Mouse (Mus musculus) heart, embryonic 13.5 days (tissue): Measurements from ENCODE around the gene Cxcr2. TPM values are rescaled to one million over a fixed set of nuclear protein-coding genes. Genes with fewer than 3 reads are reported as not detected.
A peak's percentile ranks its signal among the peaks of the same experiment; 100 is the strongest.

Source experiments
- ATAC-seq: fragments of 200-750 bp; cut with Nextera tagmentation; 2 replicates; pipeline ENCODE4 v1.8.0; 2017; ENCODE audit warnings: moderate TSS enrichment; ENCODE audit not compliant: insufficient number of reproducible peaks, low FRiP score, low TSS enrichment; ENCODE audit errors: extremely low read depth
- H3K27ac ChIP-seq: fragments of 300-500 bp; sonication (generic); replicated peaks from 2 replicates; pipeline ENCODE4 v1.5.1; 2015; ENCODE audit warnings: moderate library complexity, mild to moderate bottlenecking, inconsistent platforms
- H3K27me3 ChIP-seq: fragments of 300-500 bp; sonication (generic); replicated peaks from 2 replicates; pipeline ENCODE4 v1.6.1; 2015; ENCODE audit warnings: mild to moderate bottlenecking, inconsistent platforms
- H3K36me3 ChIP-seq: fragments of 300-500 bp; sonication (generic); 2 replicates; pipeline ENCODE4 v1.6.1; 2015; ENCODE audit warnings: mild to moderate bottlenecking, inconsistent platforms
- H3K4me1 ChIP-seq: fragments of 300-500 bp; sonication (generic); 2 replicates; pipeline ENCODE4 v1.6.1; 2015; ENCODE audit warnings: inconsistent platforms
- H3K4me2 ChIP-seq: fragments of 300-500 bp; sonication (generic); 2 replicates; pipeline ENCODE4 v1.6.1; 2015; ENCODE audit warnings: inconsistent platforms, mild to moderate bottlenecking, moderate library complexity
- H3K4me3 ChIP-seq: fragments of 300-500 bp; sonication (generic); 2 replicates; pipeline ENCODE4 v1.5.1; 2015; ENCODE audit warnings: moderate library complexity, mild to moderate bottlenecking, inconsistent platforms
- H3K9ac ChIP-seq: fragments of 300-500 bp; sonication (generic); 2 replicates; pipeline ENCODE4 v1.6.1; 2015; ENCODE audit warnings: inconsistent platforms, mild to moderate bottlenecking, moderate library complexity
- H3K9me3 ChIP-seq: fragments of 300-500 bp; sonication (generic); 2 replicates; pipeline ENCODE4 v1.6.1; 2016; ENCODE audit warnings: inconsistent platforms
- WGBS: fragments of 180-500 bp; shearing (Covaris S2); methylation state at CpG from one replicate; pipeline ENCODE4 v1.1.7; 2015; ENCODE audit warnings: mixed read lengths; 5-methylcytosine and 5-hydroxymethylcytosine counted together
- polyA plus RNA-seq: library from polyadenylated mRNA; unstranded; fragments of >200 nt; fragmentation: Nextera tagmentation; extraction: Ambion mirVana; gene quantifications from 2 replicates; pipeline ENCODE4 v1.2.1, GENCODE M21; 2015

Cxcr2 gene
- polyA plus RNA-seq, 1 experiment from 2014 or later, result not detected

DNA sequence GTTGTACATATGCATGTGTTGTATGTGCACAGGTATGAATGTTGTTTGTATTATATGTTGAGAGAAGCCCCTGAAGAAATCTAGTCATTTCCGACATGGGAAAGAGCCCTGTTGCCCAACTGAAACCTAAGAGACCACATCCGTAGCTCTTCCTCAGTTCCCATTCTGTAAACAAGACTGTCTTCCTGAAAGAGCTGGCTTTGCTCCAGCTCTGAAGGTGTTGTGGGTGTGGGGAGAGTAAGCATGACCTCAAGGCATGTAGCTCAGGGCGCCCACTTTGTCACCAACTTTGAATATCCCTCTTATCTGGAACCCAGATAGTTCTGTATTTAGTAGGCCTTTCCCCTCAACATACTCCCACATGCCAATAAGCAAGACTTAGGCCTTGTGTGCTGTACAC, 24.8 kb downstream of the Cxcr2 start:
- no peak overlapping the region for H3K4me2 ChIP-seq
- no peak for ATAC-seq

GRCm38 (mm10) chr1:74179624-74180408, 26.0 kb downstream of the Cxcr2 start:
- H3K9ac ChIP-seq, result no peak overlapping the region
- no peaks in the 10 kb centered on the region for H3K36me3 ChIP-seq
- no peaks in the 10 kb centered on the region for H3K9me3 ChIP-seq
- peak overlapping the region; percentile 72 for H3K27ac ChIP-seq
- ATAC-seq, result peak; percentile 70; the same call in 1 of the 2 replicates
- WGBS, result 28% methylated on average over 9 of the region's 9 CpGs
- H3K4me1 ChIP-seq, result peaks cover 39% of the 10 kb centered on the region
- H3K27me3 ChIP-seq, result no peaks in the 10 kb centered on the region
- H3K4me3 ChIP-seq, result no peak overlapping the region
- H3K4me2 ChIP-seq, result no peak overlapping the region

More for the DNA sequence above, 24.8 kb downstream of the Cxcr2 start:
- no peak overlapping the region for H3K4me3 ChIP-seq
- peaks cover 39% of the 10 kb centered on the region for H3K4me1 ChIP-seq
- H3K36me3 ChIP-seq, result no peaks in the 10 kb centered on the region
- H3K9ac ChIP-seq, result no peak overlapping the region
- H3K9me3 ChIP-seq, result no peaks in the 10 kb centered on the region
- H3K27ac ChIP-seq, result peak overlapping the region; percentile 39
- no peaks in the 10 kb centered on the region for H3K27me3 ChIP-seq
- 50% methylated on average over 3 of the region's 3 CpGs for WGBS

DNA sequence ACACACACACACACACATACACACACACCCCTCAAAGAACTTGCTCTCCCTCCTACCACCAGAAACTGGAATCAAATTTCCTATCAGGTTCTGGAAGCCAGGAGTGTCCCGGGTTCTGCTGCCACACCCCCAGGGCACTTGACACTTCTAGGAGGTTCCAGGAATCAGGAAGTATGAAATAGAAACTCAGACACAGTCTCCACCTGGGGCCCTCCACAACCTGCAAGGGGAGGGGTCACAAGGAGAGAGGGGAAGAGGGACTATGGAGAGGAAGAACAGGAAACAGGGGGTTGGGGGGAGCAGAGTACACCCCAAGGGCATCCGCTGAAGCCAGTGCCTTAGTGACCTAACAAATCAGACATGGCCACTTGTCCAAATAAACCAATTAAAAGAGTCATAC, 27.7 kb downstream of the Cxcr2 start:
- Histone ChIP-seq H3K9me3 (no peaks in the 10 kb centered on the region), H3K4me1 (peaks cover 35% of the 10 kb centered on the region), H3K27ac (no peak overlapping the region), H3K4me2 (no peak overlapping the region), H3K27me3 (no peaks in the 10 kb centered on the region), H3K4me3 (no peak overlapping the region), H3K9ac (no peak overlapping the region), H3K36me3 (no peaks in the 10 kb centered on the region)
- WGBS, result 46% methylated on average over 2 of the region's 2 CpGs
- no peak for ATAC-seq

DNA sequence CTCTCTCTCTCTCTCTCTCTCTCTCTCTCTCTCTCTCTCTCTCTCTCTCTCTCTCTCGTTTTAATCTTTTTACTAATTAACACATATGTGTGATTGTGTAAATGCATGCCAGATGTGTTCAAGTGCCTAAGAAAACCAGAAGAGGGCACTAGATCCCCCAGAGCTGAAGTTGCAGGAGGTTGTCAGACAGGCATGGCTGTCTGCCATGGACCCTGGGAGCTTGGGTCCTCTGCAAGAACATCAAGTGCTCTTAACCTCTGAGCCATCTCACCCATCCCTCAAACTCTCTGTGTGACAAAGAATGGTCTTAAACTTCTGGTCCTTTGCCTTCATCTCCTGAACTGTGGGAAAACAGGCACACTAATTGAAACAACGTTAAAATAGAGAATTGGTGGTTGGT, 29.2 kb downstream of the Cxcr2 start:
- Histone ChIP-seq H3K4me3 (no peak overlapping the region), H3K4me1 (peaks cover 29% of the 10 kb centered on the region), H3K27ac (no peak overlapping the region), H3K36me3 (no peaks in the 10 kb centered on the region), H3K9ac (no peak overlapping the region), H3K9me3 (no peaks in the 10 kb centered on the region), H3K4me2 (no peak overlapping the region), H3K27me3 (no peaks in the 10 kb centered on the region)
- ATAC-seq, result no peak
- WGBS, result 49% methylated on average over 2 of the region's 2 CpGs

DNA sequence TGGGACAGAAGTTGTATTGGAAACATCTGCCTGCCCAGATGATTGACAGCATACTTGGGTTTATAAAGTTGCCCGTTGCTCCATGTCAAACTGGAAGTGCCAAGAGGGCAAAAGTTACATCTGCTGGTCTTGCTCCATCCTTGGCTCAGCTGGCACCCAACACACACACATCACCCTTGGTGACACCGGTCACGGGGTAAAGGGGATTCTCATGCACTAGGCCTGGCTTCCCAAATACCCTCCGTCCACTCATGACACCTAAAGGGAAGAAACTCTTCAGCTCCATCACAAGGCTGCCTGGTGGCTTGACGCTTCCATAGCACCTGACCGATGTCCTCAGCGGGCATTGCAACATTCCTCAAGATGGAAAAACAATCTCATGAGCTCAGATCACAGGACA, 36.7 kb downstream of the Cxcr2 start:
- no peaks in the 10 kb centered on the region for H3K36me3 ChIP-seq
- H3K9ac ChIP-seq, result no peak overlapping the region
- H3K4me1 ChIP-seq, result no peaks in the 10 kb centered on the region
- H3K4me3 ChIP-seq, result no peak overlapping the region
- no peak overlapping the region for H3K4me2 ChIP-seq
- H3K27me3 ChIP-seq, result no peaks in the 10 kb centered on the region
- H3K9me3 ChIP-seq, result no peaks in the 10 kb centered on the region
- ATAC-seq, result no peak
- no peak overlapping the region for H3K27ac ChIP-seq
- 84% methylated on average over 7 of the region's 7 CpGs for WGBS

- Histone ChIP-seq H3K27me3 (no peaks in the 10 kb centered on the region), H3K36me3 (no peaks in the 10 kb centered on the region), H3K9ac (no peak overlapping the region), H3K4me3 (no peak overlapping the region), H3K4me1 (no peaks in the 10 kb centered on the region), H3K9me3 (no peaks in the 10 kb centered on the region), H3K27ac (no peak overlapping the region), H3K4me2 (no peak overlapping the region)
- 76% methylated on average over 2 of the region's 2 CpGs for WGBS
- ATAC-seq, result no peak
These were observed 38.9 kb downstream of the Cxcr2 start for GRCm38 (mm10) chr1:74192711-74193110.

DNA sequence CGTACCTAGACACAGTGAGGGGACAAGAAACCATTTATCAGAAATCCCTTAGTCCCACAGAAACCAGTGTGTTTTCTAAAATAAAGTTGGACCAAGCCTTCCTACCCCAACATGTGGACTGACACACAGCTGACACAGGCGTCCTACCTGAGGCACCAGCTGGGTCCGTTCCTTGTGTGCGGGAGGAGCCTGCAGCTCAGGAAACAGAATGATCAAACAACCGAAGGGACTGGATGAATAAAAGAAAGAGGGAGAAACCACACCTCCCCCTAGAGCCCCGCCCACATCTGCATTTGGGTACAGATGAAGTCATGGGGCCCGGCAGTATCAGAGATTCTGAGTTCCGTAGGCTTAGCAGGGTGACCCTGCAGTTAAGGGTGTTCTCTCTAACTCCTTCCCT, 40.7 kb downstream of the Cxcr2 start, which contains the start of gene Cxcr1:
Gene Cxcr1 (minus strand): TSS at position 187 of the 400 bp plus-strand sequence.
- 69% methylated on average over 8 of the region's 8 CpGs for WGBS
- no peak within 1 kb of the TSS for H3K9ac ChIP-seq

GRCm38 (mm10) chr1:74195961-74196360, 42.2 kb downstream of the Cxcr2 start:
- WGBS, result 39% methylated on average over 7 of the region's 7 CpGs
- H3K4me3 ChIP-seq, result no peak overlapping the region

More for the DNA sequence above, 40.7 kb downstream of the Cxcr2 start, which contains the start of gene Cxcr1:
- ATAC-seq, result no peak
- no peaks in the 10 kb centered on the region for H3K36me3 ChIP-seq
- no peak within 1 kb of the TSS for H3K27ac ChIP-seq
- no peak within 1 kb of the TSS for H3K4me3 ChIP-seq
- peaks cover 8% of the 10 kb centered on the region; the same call in 1 of the 2 replicates for H3K4me1 ChIP-seq
- H3K27me3 ChIP-seq, result no peaks in the 10 kb centered on the region
- H3K9me3 ChIP-seq, result no peaks in the 10 kb centered on the region
- H3K4me2 ChIP-seq, result no peak within 1 kb of the TSS

GRCm38 (mm10) chr1:74196621-74197419, 43.0 kb downstream of the Cxcr2 start:
- H3K4me3 ChIP-seq, result no peak overlapping the region
- no peak overlapping the region for H3K27ac ChIP-seq
- H3K4me2 ChIP-seq, result no peak overlapping the region
- H3K36me3 ChIP-seq, result no peaks in the 10 kb centered on the region
- no peaks in the 10 kb centered on the region for H3K9me3 ChIP-seq
- WGBS, result 72% methylated on average over 17 of the region's 17 CpGs
- H3K27me3 ChIP-seq, result no peaks in the 10 kb centered on the region
- 0 out of 2 replicates have a peak overlapping the region, but pooled peaks have one; percentile 7 for H3K9ac ChIP-seq
- H3K4me1 ChIP-seq, result peaks cover 13% of the 10 kb centered on the region; the same call in 1 of the 2 replicates
- no peak for ATAC-seq

More at GRCm38 (mm10) chr1:74195961-74196360, 42.2 kb downstream of the Cxcr2 start:
- H3K27ac ChIP-seq, result no peak overlapping the region
- H3K36me3 ChIP-seq, result no peaks in the 10 kb centered on the region
- no peak for ATAC-seq
- H3K4me1 ChIP-seq, result peaks cover 11% of the 10 kb centered on the region; the same call in 1 of the 2 replicates
- H3K27me3 ChIP-seq, result no peaks in the 10 kb centered on the region
- no peak overlapping the region for H3K4me2 ChIP-seq
- no peaks in the 10 kb centered on the region for H3K9me3 ChIP-seq
- H3K9ac ChIP-seq, result no peak overlapping the region

DNA sequence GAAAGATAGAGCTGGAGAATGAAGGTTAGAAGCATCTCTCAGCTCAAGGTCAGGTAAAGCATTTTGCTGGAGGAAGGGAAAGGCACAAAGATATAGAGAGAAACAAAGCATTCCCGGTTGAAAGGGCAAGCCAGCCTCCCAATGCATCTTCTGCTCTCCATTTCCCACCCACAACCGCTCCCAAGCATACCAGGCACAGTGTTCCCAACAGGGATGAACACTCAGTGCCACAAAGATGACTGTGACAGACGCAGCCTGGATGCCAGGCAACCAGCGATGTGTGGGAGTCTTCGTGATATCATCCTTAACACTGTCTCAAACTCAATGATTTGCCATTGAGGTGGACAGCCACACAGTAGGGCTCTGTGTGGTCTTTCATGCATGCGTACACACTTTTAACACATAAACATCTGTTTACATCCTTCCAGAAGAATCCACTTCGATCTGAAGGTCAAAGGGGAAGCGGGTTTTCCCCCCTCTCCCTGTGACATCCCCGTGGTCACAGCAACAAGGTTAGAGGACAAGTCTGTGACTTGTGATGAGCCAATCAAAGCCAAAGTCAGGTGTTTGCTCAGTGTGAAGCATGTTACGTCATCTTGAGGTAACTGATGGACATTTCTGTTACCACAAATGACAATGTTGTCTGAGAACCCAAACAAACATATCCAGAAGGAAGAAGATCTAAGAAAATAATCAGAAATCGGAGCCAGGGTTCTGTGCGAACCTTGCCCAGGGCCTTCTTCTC, 44.1 kb downstream of the Cxcr2 start:
- H3K27ac ChIP-seq, result no peak overlapping the region
- no peak for ATAC-seq
- H3K27me3 ChIP-seq, result no peaks in the 10 kb centered on the region
- peaks cover 13% of the 10 kb centered on the region; the same call in 1 of the 2 replicates for H3K4me1 ChIP-seq
- no peaks in the 10 kb centered on the region for H3K36me3 ChIP-seq
- H3K4me2 ChIP-seq, result no peak overlapping the region
- H3K4me3 ChIP-seq, result no peak overlapping the region
- H3K9me3 ChIP-seq, result no peaks in the 10 kb centered on the region
- no peak overlapping the region for H3K9ac ChIP-seq
- 80% methylated on average over 12 of the region's 12 CpGs for WGBS

- Histone ChIP-seq H3K9me3 (no peaks in the 10 kb centered on the region), H3K4me1 (peaks cover 13% of the 10 kb centered on the region; the same call in 1 of the 2 replicates), H3K4me2 (no peak overlapping the region), H3K36me3 (no peaks in the 10 kb centered on the region), H3K4me3 (no peak overlapping the region), H3K9ac (no peak overlapping the region), H3K27ac (no peak overlapping the region), H3K27me3 (no peaks in the 10 kb centered on the region)
- 67% methylated on average over 8 of the region's 8 CpGs for WGBS
- ATAC-seq, result no peak
These were observed 45.3 kb downstream of the Cxcr2 start for GRCm38 (mm10) chr1:74199046-74199445.
